Mouse (Mus musculus) heart, adult 2 months (tissue): ENCODE results near the gene Crlf1.

Experiments
- CTCF ChIP-seq: fragments of 200-600 bp; IDR thresholded peaks from 2 replicates; pipeline ENCODE4 v1.8.1; 2022; ENCODE audit warnings: antibody characterized with exemption, mild to moderate bottlenecking, moderate library complexity
- EP300 ChIP-seq: fragments of 200-500 bp; IDR thresholded peaks from 2 replicates; pipeline ENCODE4 v1.6.1; 2011; ENCODE audit warnings: low read depth, low read length, control low read depth; ENCODE audit not compliant: insufficient read depth
- POLR2A ChIP-seq: fragments of 200-500 bp; IDR thresholded peaks from 2 replicates; pipeline ENCODE4 v1.6.1; 2011; ENCODE audit warnings: mild to moderate bottlenecking, low read depth, low read length, control low read depth; ENCODE audit not compliant: insufficient read depth

DNA sequence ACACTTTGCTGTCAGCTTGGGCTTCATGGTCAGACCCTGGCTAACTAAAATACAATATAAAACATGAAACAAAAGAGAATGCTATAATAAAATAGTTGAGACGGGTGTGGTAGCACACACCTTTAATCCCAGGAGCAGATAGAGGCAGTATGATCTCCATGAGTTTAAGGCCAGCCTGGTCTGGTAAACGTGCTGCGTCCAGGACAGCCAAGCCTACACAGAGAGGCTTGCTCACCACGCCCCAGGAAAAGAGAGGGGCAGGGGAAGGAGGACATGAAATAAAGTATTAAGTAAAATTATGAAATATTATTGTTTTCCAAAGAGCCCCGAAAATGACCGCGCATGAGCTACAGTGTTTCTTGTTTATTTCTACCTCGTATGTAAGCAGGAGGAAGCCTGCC, 34.2 kb downstream of the Crlf1 start:
- no peak for TF ChIP-seq POLR2A
- TF ChIP-seq CTCF, result no peak
- no peak for TF ChIP-seq EP300
